Mouse (Mus musculus): ENCODE measurements around the gene Snapc4. TPM values are rescaled to one million over a fixed set of nuclear protein-coding genes. Genes with fewer than 3 reads are reported as not detected.

Snapc4 gene
- polyA plus RNA-seq (2012; ENCODE audit: insufficient read depth, low replicate concordance): 15.8 and 18.0 TPM in 2 replicates

GRCm38 (mm10) chr2:26380131-26380771, at the start of gene Snapc4:
TSS of gene Snapc4 (minus strand) at chr2:26380653.
- H3K4me3 ChIP-seq (replicated peaks): peak within 1 kb of the TSS; percentile 99
- H3K4me1 ChIP-seq: peaks cover 26% of the 10 kb centered on the region
- H3K27me3 ChIP-seq (replicated peaks): no peaks in the 10 kb centered on the region
- no peaks in the 10 kb centered on the region for H3K9me3 ChIP-seq
- TF ChIP-seq GATA1 (IDR thresholded peaks at IDR 0.05; ENCODE audit: borderline replicate concordance, low read length) (no peak), FLI1 (IDR thresholded peaks at IDR 0.05; ENCODE audit: low read length) (peak; percentile 46; the same call in 1 of the 2 replicates)
- H3K36me3 ChIP-seq (replicated peaks; ENCODE audit: low read length): peaks cover 76% of the 10 kb centered on the region

- Histone ChIP-seq H3K4me1 (peaks cover 20% of the 10 kb centered on the region), H3K4me3 (replicated peaks) (no peak overlapping the region), H3K36me3 (replicated peaks; ENCODE audit: low read length) (peaks cover 98% of the 10 kb centered on the region), H3K27me3 (replicated peaks) (no peaks in the 10 kb centered on the region), H3K9me3 (no peaks in the 10 kb centered on the region)
- TF ChIP-seq FLI1 (IDR thresholded peaks at IDR 0.05; ENCODE audit: low read length) (no peak), GATA1 (IDR thresholded peaks at IDR 0.05; ENCODE audit: borderline replicate concordance, low read length) (no peak)
These were observed 49.4 kb upstream of the Snapc4 start for GRCm38 (mm10) chr2:26429851-26430250.

DNA sequence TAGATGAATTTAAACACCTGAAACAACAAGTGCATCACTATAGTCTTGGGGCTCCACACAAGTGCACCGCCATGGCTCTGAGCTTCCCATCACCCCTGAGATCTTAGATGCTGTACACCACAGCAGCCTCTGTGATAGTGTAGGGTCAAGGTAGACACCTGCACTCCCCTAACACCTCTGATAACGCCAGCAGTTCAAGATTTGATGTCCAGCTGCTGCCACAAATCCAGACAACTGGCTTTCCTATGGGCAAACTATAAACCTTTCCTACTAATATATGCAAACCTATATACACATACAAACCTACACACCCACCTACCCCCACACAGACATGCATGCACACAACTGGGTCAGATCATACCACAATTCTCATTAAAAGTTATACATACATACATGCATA, 44.1 kb upstream of the Snapc4 start:
- Histone ChIP-seq H3K9me3 (no peaks in the 10 kb centered on the region), H3K4me3 (replicated peaks) (no peak overlapping the region), H3K27me3 (replicated peaks) (no peaks in the 10 kb centered on the region), H3K4me1 (peaks cover 9% of the 10 kb centered on the region), H3K36me3 (replicated peaks; ENCODE audit: low read length) (peaks cover 99% of the 10 kb centered on the region)
- TF ChIP-seq GATA1 (IDR thresholded peaks at IDR 0.05; ENCODE audit: borderline replicate concordance, low read length) (no peak), FLI1 (IDR thresholded peaks at IDR 0.05; ENCODE audit: low read length) (no peak)

- H3K36me3 ChIP-seq (replicated peaks; ENCODE audit: low read length): peaks cover 99% of the 10 kb centered on the region
- H3K4me1 ChIP-seq: peaks cover 2% of the 10 kb centered on the region; the same call in 1 of the 2 replicates
- no peaks in the 10 kb centered on the region for H3K27me3 ChIP-seq (replicated peaks)
- H3K9me3 ChIP-seq: no peaks in the 10 kb centered on the region
- H3K4me3 ChIP-seq (replicated peaks): no peak overlapping the region
- TF ChIP-seq FLI1 (IDR thresholded peaks at IDR 0.05; ENCODE audit: low read length) (no peak), GATA1 (IDR thresholded peaks at IDR 0.05; ENCODE audit: borderline replicate concordance, low read length) (no peak)
These were observed 42.6 kb upstream of the Snapc4 start for GRCm38 (mm10) chr2:26423086-26423485.

- TF ChIP-seq FLI1 (IDR thresholded peaks at IDR 0.05; ENCODE audit: low read length) (no peak), GATA1 (IDR thresholded peaks at IDR 0.05; ENCODE audit: borderline replicate concordance, low read length) (no peak)
- Histone ChIP-seq H3K27me3 (replicated peaks) (no peaks in the 10 kb centered on the region), H3K4me3 (replicated peaks) (no peak overlapping the region), H3K9me3 (no peaks in the 10 kb centered on the region), H3K4me1 (peaks cover 2% of the 10 kb centered on the region; the same call in 1 of the 2 replicates), H3K36me3 (replicated peaks; ENCODE audit: low read length) (peaks cover 100% of the 10 kb centered on the region)
These were observed 41.5 kb upstream of the Snapc4 start for GRCm38 (mm10) chr2:26421969-26422368.

DNA sequence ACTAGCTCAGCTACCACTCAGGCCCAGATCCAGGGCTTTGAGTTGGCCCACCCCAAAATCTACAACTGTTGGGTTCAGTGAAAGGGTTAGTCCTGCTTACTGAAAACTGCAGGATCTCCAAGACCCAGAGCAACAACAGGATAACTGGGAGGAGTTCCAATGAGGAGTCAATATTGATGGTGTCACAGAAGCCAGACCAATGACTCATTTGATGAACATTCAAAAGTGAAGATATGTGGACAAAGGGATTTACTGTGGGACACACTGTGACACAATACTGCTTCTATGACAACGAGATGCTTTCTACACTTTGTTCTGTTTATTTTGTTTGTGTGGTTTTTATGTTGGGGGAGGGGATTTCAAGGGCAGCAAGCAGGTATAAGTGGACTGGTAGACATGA, 37.7 kb upstream of the Snapc4 start:
- H3K4me1 ChIP-seq: peaks cover 4% of the 10 kb centered on the region; the same call in 1 of the 2 replicates
- TF ChIP-seq FLI1 (IDR thresholded peaks at IDR 0.05; ENCODE audit: low read length): no peak
- no peak for TF ChIP-seq GATA1 (IDR thresholded peaks at IDR 0.05; ENCODE audit: borderline replicate concordance, low read length)
- H3K27me3 ChIP-seq (replicated peaks): no peaks in the 10 kb centered on the region
- no peaks in the 10 kb centered on the region for H3K9me3 ChIP-seq
- peaks cover 99% of the 10 kb centered on the region for H3K36me3 ChIP-seq (replicated peaks; ENCODE audit: low read length)
- no peak overlapping the region for H3K4me3 ChIP-seq (replicated peaks)

GRCm38 (mm10) chr2:26417066-26417465, 36.6 kb upstream of the Snapc4 start:
- H3K9me3 ChIP-seq: no peaks in the 10 kb centered on the region
- peaks cover 4% of the 10 kb centered on the region; the same call in 1 of the 2 replicates for H3K4me1 ChIP-seq
- no peaks in the 10 kb centered on the region for H3K27me3 ChIP-seq (replicated peaks)
- TF ChIP-seq FLI1 (IDR thresholded peaks at IDR 0.05; ENCODE audit: low read length) (no peak), GATA1 (IDR thresholded peaks at IDR 0.05; ENCODE audit: borderline replicate concordance, low read length) (no peak)
- peaks cover 99% of the 10 kb centered on the region for H3K36me3 ChIP-seq (replicated peaks; ENCODE audit: low read length)
- H3K4me3 ChIP-seq (replicated peaks): no peak overlapping the region

DNA sequence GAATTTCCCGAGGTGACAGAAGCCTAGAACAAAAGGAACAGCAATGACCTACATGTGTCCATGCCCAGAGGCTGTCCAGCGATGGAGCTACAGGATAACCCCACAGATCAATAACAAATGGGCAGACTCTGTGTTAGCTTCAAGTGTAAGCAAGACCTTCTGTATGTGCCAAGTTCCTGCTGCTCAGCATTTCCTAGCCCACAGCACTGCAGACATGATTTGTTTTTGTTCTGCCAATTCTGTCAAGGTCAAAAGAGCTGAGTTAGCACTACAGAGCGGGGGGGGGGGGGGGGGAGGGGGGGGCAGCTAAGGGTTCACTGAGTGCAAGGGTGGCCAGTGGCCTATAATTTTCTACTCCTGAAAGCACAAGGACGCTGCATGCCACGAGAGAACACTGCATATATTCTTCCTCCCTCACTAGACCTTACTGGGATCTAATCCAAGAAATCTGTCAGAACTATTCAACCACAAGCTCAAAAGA, 30.5 kb upstream of the Snapc4 start:
- peaks cover 84% of the 10 kb centered on the region for H3K36me3 ChIP-seq (replicated peaks; ENCODE audit: low read length)
- H3K27me3 ChIP-seq (replicated peaks): no peaks in the 10 kb centered on the region
- H3K4me1 ChIP-seq: peaks cover 49% of the 10 kb centered on the region
- H3K4me3 ChIP-seq (replicated peaks): no peak overlapping the region
- no peaks in the 10 kb centered on the region for H3K9me3 ChIP-seq
- TF ChIP-seq FLI1 (IDR thresholded peaks at IDR 0.05; ENCODE audit: low read length) (no peak), GATA1 (IDR thresholded peaks at IDR 0.05; ENCODE audit: borderline replicate concordance, low read length) (no peak)

- Histone ChIP-seq H3K27me3 (replicated peaks) (no peaks in the 10 kb centered on the region), H3K4me3 (replicated peaks) (no peak overlapping the region), H3K36me3 (replicated peaks; ENCODE audit: low read length) (peaks cover 84% of the 10 kb centered on the region), H3K9me3 (no peaks in the 10 kb centered on the region), H3K4me1 (peaks cover 58% of the 10 kb centered on the region)
- TF ChIP-seq FLI1 (IDR thresholded peaks at IDR 0.05; ENCODE audit: low read length): no peak
These were observed 29.6 kb upstream of the Snapc4 start for GRCm38 (mm10) chr2:26410091-26410490.

DNA sequence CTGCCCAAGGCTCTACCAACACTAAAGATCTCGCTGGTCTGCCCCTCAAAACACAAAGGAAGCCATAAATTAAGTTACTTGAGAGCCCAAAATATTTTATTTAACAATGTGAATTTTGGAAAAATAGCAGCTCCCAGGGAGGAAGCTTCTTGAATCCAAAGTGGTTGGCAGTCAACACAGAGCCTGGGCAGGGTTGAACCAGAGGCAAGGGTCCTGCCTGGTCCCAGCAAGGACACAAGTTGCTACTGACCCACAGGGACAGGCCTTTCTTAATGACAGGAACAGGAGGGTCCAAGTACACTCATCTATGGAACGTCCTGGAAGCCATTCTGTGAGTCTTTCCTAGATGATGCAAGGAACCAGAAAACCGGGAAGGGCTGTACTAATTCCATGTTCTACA, 28.9 kb upstream of the Snapc4 start:
- Histone ChIP-seq H3K36me3 (replicated peaks; ENCODE audit: low read length) (peaks cover 84% of the 10 kb centered on the region), H3K4me3 (replicated peaks) (peak overlapping the region; percentile 98), H3K27me3 (replicated peaks) (no peaks in the 10 kb centered on the region), H3K4me1 (peaks cover 65% of the 10 kb centered on the region), H3K9me3 (no peaks in the 10 kb centered on the region)
- no peak for TF ChIP-seq FLI1 (IDR thresholded peaks at IDR 0.05; ENCODE audit: low read length)
- TF ChIP-seq GATA1 (IDR thresholded peaks at IDR 0.05; ENCODE audit: borderline replicate concordance, low read length): no peak

Data from megakaryocyte, embryonic 14.5 days (primary cell).